Mouse (Mus musculus) kidney, postnatal 14 days (tissue): ENCODE measurements at regions not wholly inside any gene's neighbourhood (a gene's known extent, or its start where the extent isn't known, plus 50 kb on each side); places are given as distances from the start of the nearest gene placed in this dataset.

ENCODE experiments used
- DNase-seq: peaks from one replicate; pipeline ENCODE4 v3.0.0; 2022; ENCODE audit warnings: mixed read lengths

GRCm38 (mm10) chr7:59711741-59712140 is 293.1 kb downstream of the Snurf start:
- peak; percentile 3 for DNase-seq
